Mouse (Mus musculus) layer of hippocampus, adult 9-10 months (tissue): Measurements from ENCODE around the gene Mt4.

Experiments used
- DNase-seq: peaks from one replicate; pipeline ENCODE4 v3.0.0; 2022; ENCODE audit warnings: low spot score

Mt4 gene

GRCm38 (mm10) chr8:94179713-94180560, 42.9 kb downstream of the Mt4 start:
- DNase-seq, result no peak

DNA sequence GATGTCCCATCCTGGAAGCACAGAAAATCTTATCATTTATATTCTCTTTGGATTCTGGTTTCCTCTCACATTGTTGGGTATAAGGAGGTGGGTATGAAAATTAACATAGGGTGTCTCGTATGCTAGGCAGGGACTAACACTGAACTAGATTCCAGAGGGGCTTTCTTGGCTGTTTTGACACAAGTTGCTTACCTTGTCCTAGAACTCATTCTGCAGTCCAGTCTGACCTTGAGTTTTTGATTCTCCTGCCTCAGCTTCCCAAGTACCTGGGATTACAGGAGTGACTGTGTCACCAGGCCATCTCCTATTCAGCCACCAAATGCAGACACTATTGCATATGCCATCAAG, 43.5 kb downstream of the Mt4 start:
- no peak for DNase-seq

GRCm38 (mm10) chr8:94182055-94182929, 45.3 kb downstream of the Mt4 start:
- no peak for DNase-seq

GRCm38 (mm10) chr8:94183117-94183516, 46.1 kb downstream of the Mt4 start:
- DNase-seq, result no peak

- no peak for DNase-seq
Observed at GRCm38 (mm10) chr8:94184357-94184843, 47.4 kb downstream of the Mt4 start.

- no peak for DNase-seq
Observed at GRCm38 (mm10) chr8:94185791-94186190, 48.8 kb downstream of the Mt4 start.

DNA sequence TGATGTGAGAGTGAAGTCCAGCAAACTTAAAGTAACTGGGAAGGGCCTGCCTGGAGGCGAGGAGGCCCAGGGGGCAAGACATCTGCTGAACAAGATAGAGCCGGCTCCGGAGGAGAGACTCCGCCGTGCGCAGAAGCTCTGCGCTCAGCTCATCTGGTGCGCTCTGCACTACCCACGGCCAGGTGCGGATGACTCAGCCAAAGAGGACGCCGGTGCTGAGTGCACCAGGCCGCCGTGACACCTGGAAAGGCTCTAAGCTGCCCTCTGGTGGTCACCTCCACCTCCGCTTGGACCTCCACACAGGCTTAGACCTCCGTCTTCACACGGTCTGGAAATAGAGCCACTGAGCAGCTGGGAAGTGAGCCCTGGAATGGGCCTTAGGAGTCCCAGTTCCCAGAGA, 49.5 kb downstream of the Mt4 start:
- no peak for DNase-seq

DNA sequence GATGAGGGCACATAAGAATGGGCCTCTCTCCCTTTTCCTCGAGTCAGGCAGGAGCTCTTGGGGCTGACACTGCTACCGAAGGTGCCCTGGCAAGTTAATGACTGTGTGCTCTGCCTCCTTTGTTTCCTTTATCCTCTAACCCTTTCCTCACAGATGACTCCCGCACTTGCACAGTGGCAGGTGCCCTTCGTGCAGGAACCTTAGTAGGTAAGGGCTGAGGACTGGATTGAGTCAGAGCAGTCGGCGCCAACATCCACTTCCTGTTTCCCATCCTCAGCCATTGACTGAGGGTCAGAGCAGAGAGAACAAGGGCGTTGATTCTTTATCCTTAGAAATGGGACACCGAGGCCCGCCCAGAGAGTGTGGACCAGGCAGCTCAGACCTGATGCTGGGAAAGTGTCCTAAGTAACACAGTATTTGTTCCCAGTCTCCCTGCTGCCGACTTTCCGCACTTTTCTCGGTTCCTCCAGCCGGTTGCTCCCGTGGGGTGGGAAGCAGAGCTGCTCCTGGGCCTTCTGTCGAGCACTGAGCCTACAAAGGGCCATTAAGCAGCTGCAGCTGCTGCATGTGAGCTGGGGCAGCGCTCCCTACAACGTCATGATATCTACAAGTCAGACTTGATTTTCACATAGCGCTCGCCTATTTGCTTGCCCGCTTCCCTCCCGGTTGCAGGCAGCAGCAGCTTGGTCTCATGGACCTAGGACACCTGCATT, 50.4 kb downstream of the Mt4 start:
- no peak for DNase-seq
